Mouse (Mus musculus) lung, adult 2 months (tissue): ENCODE measurements around the gene Zfp12.

Experiments
- CTCF ChIP-seq: fragments of 200-500 bp; IDR thresholded peaks from 2 replicates; pipeline ENCODE4 v1.5.1; 2011; ENCODE audit warnings: mild to moderate bottlenecking, low read length, control low read depth; ENCODE audit not compliant: insufficient read depth
- POLR2A ChIP-seq: fragments of 200-500 bp; IDR thresholded peaks from 2 replicates; pipeline ENCODE4 v1.6.1; 2011; ENCODE audit warnings: low read depth, mild to moderate bottlenecking, control low read depth, low read length, borderline replicate concordance; ENCODE audit errors: extremely low read depth

DNA sequence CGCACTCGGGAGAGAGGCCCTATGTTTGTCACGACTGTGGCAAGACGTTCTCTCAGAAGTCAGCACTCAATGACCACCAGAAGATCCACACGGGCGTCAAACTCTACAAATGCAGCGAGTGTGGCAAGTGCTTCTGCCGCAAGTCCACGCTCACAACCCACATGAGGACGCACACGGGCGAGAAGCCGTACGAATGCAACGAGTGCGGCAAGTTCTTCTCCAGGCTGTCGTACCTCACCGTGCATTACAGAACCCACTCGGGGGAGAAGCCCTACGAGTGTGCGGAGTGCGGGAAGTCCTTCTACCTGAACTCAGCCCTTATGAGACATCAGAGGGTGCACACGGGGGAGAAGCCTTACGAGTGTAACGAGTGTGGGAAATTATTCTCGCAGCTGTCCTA is 10.0 kb downstream of the Zfp12 start:
- TF ChIP-seq POLR2A = no peak
- no peak for TF ChIP-seq CTCF
